Mouse (Mus musculus) kidney, postnatal 25 days (tissue): ENCODE measurements around the gene Gpr19.

Source experiments
- DNase-seq, 2 experiments: peaks; one replicate each; pipeline ENCODE4 v3.0.0; 2021; ENCODE audit warnings: mixed read lengths in 2 of 2

Gene Gpr19

GRCm38 (mm10) chr6:134887008-134887407, 11.4 kb downstream of the Gpr19 start:
- no peak for DNase-seq

- no peak for DNase-seq
These were observed 11.9 kb downstream of the Gpr19 start for GRCm38 (mm10) chr6:134886475-134886874.

- DNase-seq: no peak
These were observed 12.9 kb downstream of the Gpr19 start for GRCm38 (mm10) chr6:134885515-134885914.

- no peak for DNase-seq
These were observed 14.7 kb downstream of the Gpr19 start for GRCm38 (mm10) chr6:134883661-134884060.

GRCm38 (mm10) chr6:134880046-134880445, 18.3 kb downstream of the Gpr19 start:
- no peak for DNase-seq

- DNase-seq: no peak
These were observed 18.8 kb downstream of the Gpr19 start for GRCm38 (mm10) chr6:134879556-134879955.

- DNase-seq: no peak
These were observed 20.5 kb downstream of the Gpr19 start for GRCm38 (mm10) chr6:134877892-134878291.

GRCm38 (mm10) chr6:134877276-134877675, 21.1 kb downstream of the Gpr19 start:
- no peak for DNase-seq

- DNase-seq: peak; percentile 57 to 71
These were observed 21.6 kb downstream of the Gpr19 start for GRCm38 (mm10) chr6:134876795-134877194.

GRCm38 (mm10) chr6:134873018-134873417, 25.4 kb downstream of the Gpr19 start:
- peak; percentile 23 to 59 for DNase-seq

GRCm38 (mm10) chr6:134872236-134872635, 26.1 kb downstream of the Gpr19 start:
- DNase-seq: peak; percentile 22 to 67

- DNase-seq: no peak
These were observed 27.5 kb downstream of the Gpr19 start for GRCm38 (mm10) chr6:134870887-134871286.

- peak in 1 of 2 experiments; percentile 22 for DNase-seq
These were observed 28.1 kb downstream of the Gpr19 start for GRCm38 (mm10) chr6:134870209-134870742.

GRCm38 (mm10) chr6:134867325-134867724, 31.1 kb downstream of the Gpr19 start:
- no peak for DNase-seq

GRCm38 (mm10) chr6:134866113-134866512, 32.3 kb downstream of the Gpr19 start:
- no peak for DNase-seq

GRCm38 (mm10) chr6:134863146-134863545, 35.2 kb downstream of the Gpr19 start:
- peak; percentile 92 to 97 for DNase-seq

GRCm38 (mm10) chr6:134862671-134863104, 35.7 kb downstream of the Gpr19 start:
- peak; percentile 71 to 90 for DNase-seq

GRCm38 (mm10) chr6:134861386-134861785, 37.0 kb downstream of the Gpr19 start:
- DNase-seq: peak in 1 of 2 experiments; percentile 33

GRCm38 (mm10) chr6:134860275-134860674, 38.1 kb downstream of the Gpr19 start:
- no peak for DNase-seq

GRCm38 (mm10) chr6:134859021-134859420, 39.4 kb downstream of the Gpr19 start:
- DNase-seq: no peak

GRCm38 (mm10) chr6:134855926-134856325, 42.5 kb downstream of the Gpr19 start:
- peak in 1 of 2 experiments; percentile 47 for DNase-seq

- peak in 1 of 2 experiments; percentile 28 for DNase-seq
These were observed 43.6 kb downstream of the Gpr19 start for GRCm38 (mm10) chr6:134854782-134855181.

GRCm38 (mm10) chr6:134849985-134850384, 48.4 kb downstream of the Gpr19 start:
- DNase-seq: no peak

GRCm38 (mm10) chr6:134849461-134849860, 48.9 kb downstream of the Gpr19 start:
- DNase-seq: no peak
